ENCODE assay signal across 14 mouse cellular contexts in the genomic region with DNA sequence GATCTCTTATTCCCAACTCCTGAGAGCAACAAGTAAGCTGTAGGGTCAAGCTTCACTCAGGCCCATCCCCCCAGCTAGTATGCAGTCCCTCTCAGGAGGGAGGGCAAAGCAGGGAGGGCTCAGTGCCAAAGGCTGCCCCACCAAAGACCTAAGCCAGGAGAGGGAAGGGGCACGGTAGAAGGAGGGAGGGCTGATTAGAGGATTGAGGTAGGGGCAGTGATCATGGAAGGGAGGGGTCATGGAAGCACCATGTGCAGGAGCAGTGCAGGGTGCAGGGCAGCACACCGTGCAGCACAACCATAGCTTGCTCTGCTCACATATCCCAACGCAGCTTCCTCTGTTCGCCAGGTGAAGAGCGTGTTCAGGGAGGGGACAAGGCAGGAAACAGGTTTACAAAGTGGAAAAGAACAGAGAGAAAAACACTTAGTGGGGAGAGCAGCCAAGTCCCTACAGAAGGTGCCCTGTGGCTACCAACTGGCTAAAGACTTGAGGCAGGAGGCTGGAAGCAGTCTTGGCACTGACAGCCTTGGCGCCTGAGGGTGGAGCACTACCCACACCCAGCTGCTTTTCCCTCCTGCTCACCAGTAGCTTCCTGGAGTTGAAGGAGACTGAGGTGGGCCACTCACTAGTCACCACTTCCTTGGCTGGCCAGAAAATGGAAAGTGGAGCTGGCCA. TPM values are rescaled to one million over a fixed set of nuclear protein-coding genes. Genes with fewer than 3 reads are reported as not detected.
A peak's percentile ranks its signal among the peaks of the same experiment; 100 is the strongest.
DNase-seq lines count a peak whose midpoint lies in the region; ATAC-seq and TF ChIP-seq lines count a peak whose summit lies in the region.
"Had no signal": no experiment of that assay in that cellular context is flagged by ENCODE, and none has a peak within 500 bp of the region (broad histone marks: within the 10 kb centered on the region; RNA-seq: fewer than 3 reads in every experiment).

No protein-coding gene starts in this region.

- H3K36me3 ChIP-seq in megakaryocyte, embryonic 14.5 days (replicated peaks; ENCODE audit: low read length): peaks cover 98% of the 10 kb centered on the region
- peaks cover 28% of the 10 kb centered on the region for H3K36me3 ChIP-seq in liver, postnatal 0 days (replicated peaks; ENCODE audit: insufficient read depth, low read length)

- 65% methylated on average over 6 of the region's 6 CpGs for WGBS in liver, postnatal 0 days (ENCODE audit: insufficient replicate concordance)

- intact Hi-C loops in heart, postnatal 36 days (cut with DNase I): no loop called here

- ATAC-seq in megakaryocyte, adult 5-6 weeks (ENCODE audit: poor library complexity, severe bottlenecking): no peak
- ATAC-seq in liver, postnatal 0 days: no peak
- ATAC-seq: Patski had no signal

- no peak overlapping the region for H3K27ac ChIP-seq in liver, postnatal 0 days (ENCODE audit: low read depth)
- H3K27ac ChIP-seq: hindbrain, embryonic 10.5 days; kidney, postnatal 0 days had no signal

- TF ChIP-seq EP300 in liver, postnatal 0 days (IDR thresholded peaks at IDR 0.05; ENCODE audit: low read depth): no peak

- no peak overlapping the region for H3K4me2 ChIP-seq in liver, postnatal 0 days (ENCODE audit: low read depth, low read length)

- H3K9me3 ChIP-seq in megakaryocyte, embryonic 14.5 days: no peaks in the 10 kb centered on the region
- no peaks in the 10 kb centered on the region for H3K9me3 ChIP-seq in liver, postnatal 0 days (ENCODE audit: low read length)
- H3K9me3 ChIP-seq: hindbrain, embryonic 10.5 days had no signal

- peak overlapping the region; percentile 11 for H3K4me3 ChIP-seq in megakaryocyte, embryonic 14.5 days (replicated peaks)
- no peak overlapping the region for H3K4me3 ChIP-seq in liver, postnatal 0 days (ENCODE audit: low read depth, low read length)
- H3K4me3 ChIP-seq: hindbrain, embryonic 10.5 days had no signal

- no peak overlapping the region for H3K9ac ChIP-seq in liver, postnatal 0 days (replicated peaks)

- DNase-seq in heart, adult 11 months: peak; percentile 86
- no peak for DNase-seq in heart, postnatal 36 days
- peak; percentile 73 for DNase-seq in cerebellum, adult 8-10 months
- DNase-seq in liver, postnatal 0 days: peak; percentile 14
- no peak for DNase-seq in natural killer cell, adult 2 months (ENCODE audit: low spot score in 2 of 2)
- no peak for DNase-seq in adrenal gland, adult 2 months
- DNase-seq: adrenal gland, adult 8-10 months; layer of hippocampus, postnatal 36 days; lung, adult 18-20 months had no signal

- no peaks in the 10 kb centered on the region for H3K27me3 ChIP-seq in megakaryocyte, embryonic 14.5 days (replicated peaks)
- H3K27me3 ChIP-seq in liver, postnatal 0 days (ENCODE audit: insufficient read depth, low read length): no peaks in the 10 kb centered on the region
- H3K27me3 ChIP-seq: Patski had no signal

- TF ChIP-seq CTCF in liver, postnatal 0 days (IDR thresholded peaks at IDR 0.05; ENCODE audit: low read depth): 0 out of 2 replicates have a peak, but pooled peaks have one; percentile 7

- H3K4me1 ChIP-seq in megakaryocyte, embryonic 14.5 days: peaks cover 45% of the 10 kb centered on the region
- H3K4me1 ChIP-seq in liver, postnatal 0 days (ENCODE audit: insufficient read depth): peaks cover 8% of the 10 kb centered on the region

RNA-seq across cellular contexts. Expression of a gene that starts 13.6 kb away (rescaled TPM):
- total RNA-seq in heart, postnatal 36 days (2021): 10 to 100 TPM; 36.6 to 47.4 TPM
- 58.8 and 109 TPM in 2 replicates for polyA plus RNA-seq in megakaryocyte, embryonic 14.5 days (2012; ENCODE audit: insufficient read depth, low replicate concordance)
- 86.0 and 103 TPM in 2 replicates for total RNA-seq in megakaryocyte, adult 5-6 weeks (2015)
- 65.2 and 79.3 TPM in 2 replicates for total RNA-seq in megakaryocyte, adult 5-6 weeks (2017)
- polyA plus RNA-seq in liver, postnatal 0 days (2015; fragmentation: Nextera tagmentation; extraction: Ambion mirVana): 20.3 and 22.8 TPM in 2 replicates
- 10 to 100 TPM; 64.9 to 73.6 TPM for total RNA-seq in adrenal gland, adult 2 months (2021)
- 165 and 170 TPM in 2 replicates for polyA plus RNA-seq in adrenal gland, adult 2 months (2012; rRNA removed)

RNA-seq across cellular contexts. Expression of a gene that starts 20.6 kb away (rescaled TPM):
- total RNA-seq in heart, postnatal 36 days (2021): 10 to 100 TPM; 36.0 to 38.3 TPM
- 3.6 and 12.6 TPM in 2 replicates for polyA plus RNA-seq in megakaryocyte, embryonic 14.5 days (2012; ENCODE audit: insufficient read depth, low replicate concordance)
- total RNA-seq in megakaryocyte, adult 5-6 weeks (2015): 13.3 and 15.1 TPM in 2 replicates
- total RNA-seq in megakaryocyte, adult 5-6 weeks (2017): 68.0 and 68.1 TPM in 2 replicates
- 16.7 and 17.5 TPM in 2 replicates for polyA plus RNA-seq in liver, postnatal 0 days (2015; fragmentation: Nextera tagmentation; extraction: Ambion mirVana)
- total RNA-seq in adrenal gland, adult 2 months (2021): 10 to 100 TPM; 63.0 to 69.0 TPM
- 6.7 and 9.6 TPM in 2 replicates for polyA plus RNA-seq in adrenal gland, adult 2 months (2012; rRNA removed)

RNA-seq across cellular contexts. Expression of a gene that starts 21.5 kb away (rescaled TPM):
- 10 to 100 TPM; 16.6 to 18.0 TPM for total RNA-seq in heart, postnatal 36 days (2021)
- polyA plus RNA-seq in megakaryocyte, embryonic 14.5 days (2012; ENCODE audit: insufficient read depth, low replicate concordance): 12.8 and 34.9 TPM in 2 replicates
- 3.6 and 4.7 TPM in 2 replicates for total RNA-seq in megakaryocyte, adult 5-6 weeks (2015)
- total RNA-seq in megakaryocyte, adult 5-6 weeks (2017): 8.1 and 9.9 TPM in 2 replicates
- polyA plus RNA-seq in liver, postnatal 0 days (2015; fragmentation: Nextera tagmentation; extraction: Ambion mirVana): 8.9 and 10.5 TPM in 2 replicates
- total RNA-seq in adrenal gland, adult 2 months (2021): 10 to 100 TPM; 40.9 to 52.7 TPM
- 69.2 and 72.6 TPM in 2 replicates for polyA plus RNA-seq in adrenal gland, adult 2 months (2012; rRNA removed)

RNA-seq across cellular contexts. Expression of a gene that starts 28.0 kb away (rescaled TPM):
- total RNA-seq in heart, postnatal 36 days (2021): 1 to 10 TPM; 2.3 to 2.4 TPM
- polyA plus RNA-seq in megakaryocyte, embryonic 14.5 days (2012; ENCODE audit: insufficient read depth, low replicate concordance): 1.0 and 2.9 TPM in 2 replicates
- 7.4 and 9.7 TPM in 2 replicates for total RNA-seq in megakaryocyte, adult 5-6 weeks (2015)
- total RNA-seq in megakaryocyte, adult 5-6 weeks (2017): 2.3 and 2.8 TPM in 2 replicates
- 2.1 and 2.3 TPM in 2 replicates for polyA plus RNA-seq in liver, postnatal 0 days (2015; fragmentation: Nextera tagmentation; extraction: Ambion mirVana)
- total RNA-seq in adrenal gland, adult 2 months (2021): 10 to 100 TPM in 1 of 2 experiments, 1 to 10 TPM in 1; 9.6 to 21.6 TPM
- 41.0 and 44.6 TPM in 2 replicates for polyA plus RNA-seq in adrenal gland, adult 2 months (2012; rRNA removed)

RNA-seq across cellular contexts. Expression of a gene that starts 50.8 kb away (rescaled TPM):
- total RNA-seq in heart, postnatal 36 days (2021): 10 to 100 TPM; 58.4 to 68.6 TPM
- polyA plus RNA-seq in megakaryocyte, embryonic 14.5 days (2012; ENCODE audit: insufficient read depth, low replicate concordance): 10.4 and 13.9 TPM in 2 replicates
- total RNA-seq in megakaryocyte, adult 5-6 weeks (2015): 32.2 and 35.1 TPM in 2 replicates
- total RNA-seq in megakaryocyte, adult 5-6 weeks (2017): 39.7 and 44.9 TPM in 2 replicates
- polyA plus RNA-seq in liver, postnatal 0 days (2015; fragmentation: Nextera tagmentation; extraction: Ambion mirVana): 20.5 and 24.7 TPM in 2 replicates
- 10 to 100 TPM; 92.3 to 96.0 TPM for total RNA-seq in adrenal gland, adult 2 months (2021)
- 35.7 and 36.6 TPM in 2 replicates for polyA plus RNA-seq in adrenal gland, adult 2 months (2012; rRNA removed)

Comparison
In these comparisons a context has a peak if more than half of its experiments do, and no peak if none do; other contexts are left out.
1. DNase-seq: peak in heart, adult 11 months (single experiment), cerebellum, adult 8-10 months (single experiment) and liver, postnatal 0 days (single experiment); none in heart, postnatal 36 days (0 of 2), natural killer cell, adult 2 months (0 of 2) and adrenal gland, adult 2 months (single experiment).